Mouse (Mus musculus): ENCODE results near the gene Fcamr.

Gene Fcamr

DNA sequence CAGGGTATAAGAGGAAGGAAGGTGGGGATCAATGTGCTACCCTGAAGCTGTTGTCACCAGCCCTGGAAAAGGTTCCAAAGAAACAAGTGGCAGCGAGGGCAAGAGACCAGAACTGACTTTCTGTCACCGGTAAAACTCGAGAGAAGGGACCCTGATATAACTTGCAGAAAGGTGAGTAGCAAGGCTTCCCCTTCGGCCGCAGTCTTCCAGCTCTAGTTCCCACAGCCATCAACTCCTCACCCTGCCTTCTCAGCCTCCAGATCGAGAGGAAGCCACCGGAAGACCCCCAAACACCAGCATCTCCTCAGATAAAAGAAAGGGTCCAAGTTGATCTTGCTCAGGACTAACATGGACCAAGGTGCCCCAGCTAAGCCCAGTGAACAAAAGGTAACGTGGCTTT is at the start of gene Fcamr:
TSS of gene Fcamr (plus strand) at position 301 of the 400 bp plus-strand sequence.
- no peak for DNase-seq (ENCODE audit: extremely low spot score, low read depth, low spot score)

DNA sequence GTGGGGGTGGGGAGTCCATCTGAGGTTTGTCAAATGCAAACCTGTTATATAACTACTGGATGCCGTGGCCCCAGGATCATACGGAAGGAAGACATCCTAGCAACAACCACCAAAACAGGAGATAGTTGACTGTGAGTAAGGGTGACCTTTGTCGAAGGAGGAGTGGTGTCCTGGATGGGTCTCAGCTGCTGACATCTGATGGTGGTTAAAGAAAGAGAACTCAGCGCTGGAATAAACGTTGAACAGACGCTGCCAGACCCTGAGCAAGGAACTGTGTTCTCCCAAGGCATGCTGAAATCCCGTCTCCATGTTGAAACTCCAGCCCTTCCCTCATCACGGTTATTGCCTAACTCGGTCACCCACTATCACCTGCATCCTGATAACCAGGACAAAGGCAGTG is 41.0 kb upstream of the Fcamr start:
- DNase-seq (ENCODE audit: extremely low spot score, low read depth, low spot score): no peak

DNA sequence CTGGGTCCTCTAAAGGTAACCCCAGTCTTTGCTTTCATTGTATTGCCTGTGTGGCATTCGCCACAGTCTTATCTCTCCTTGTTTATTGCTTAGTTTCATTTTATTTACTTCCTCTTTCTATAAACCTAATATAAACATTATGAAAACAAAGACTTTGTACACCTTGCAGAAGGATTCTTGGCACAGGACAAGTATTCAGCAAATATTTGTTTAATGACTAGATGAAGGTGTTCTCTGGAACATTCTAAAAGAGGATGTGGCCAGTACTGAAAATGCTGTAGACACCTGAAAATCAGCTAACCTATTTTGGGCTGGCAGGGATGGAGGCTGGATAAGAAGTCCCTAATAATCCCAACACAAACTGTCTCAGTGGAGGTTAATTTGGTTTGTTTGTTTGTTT is 39.1 kb upstream of the Fcamr start:
- no peak for DNase-seq (ENCODE audit: extremely low spot score, low read depth, low spot score)

DNA sequence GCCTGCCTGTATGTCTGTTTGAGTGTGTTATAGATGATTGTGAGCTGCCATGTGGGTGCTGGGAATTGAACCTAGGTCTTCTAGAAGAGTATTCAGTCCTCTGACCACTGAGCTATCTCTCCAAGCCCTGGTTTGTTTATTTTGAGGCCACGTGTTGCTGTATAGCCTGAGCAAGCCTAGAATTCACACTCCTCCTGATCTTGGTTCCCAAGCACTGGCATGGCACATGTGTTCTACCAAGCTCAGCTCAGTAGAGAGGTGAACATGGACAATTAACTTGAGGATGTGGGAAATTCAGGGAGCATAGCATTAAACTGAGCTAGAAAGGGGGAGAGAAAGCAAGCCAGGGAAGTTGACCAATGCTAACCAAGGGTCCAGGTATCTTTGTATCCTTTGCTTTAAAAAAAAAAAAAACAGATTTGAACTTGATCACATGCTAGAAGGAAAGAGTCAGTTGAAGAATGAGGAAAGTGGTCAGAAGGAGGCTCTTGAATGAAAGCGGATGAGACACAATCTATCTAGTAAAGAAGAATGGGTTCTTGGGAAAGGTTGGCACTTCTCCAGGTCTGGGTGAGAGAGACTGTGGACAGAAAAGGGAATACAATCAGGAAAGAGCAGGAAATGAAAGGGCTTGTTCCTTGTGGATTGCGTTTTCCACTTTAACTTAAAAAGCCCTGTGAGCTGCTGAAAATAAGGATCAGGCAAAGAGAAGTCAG is 38.5 kb upstream of the Fcamr start:
- DNase-seq (ENCODE audit: extremely low spot score, low read depth, low spot score): no peak

DNA sequence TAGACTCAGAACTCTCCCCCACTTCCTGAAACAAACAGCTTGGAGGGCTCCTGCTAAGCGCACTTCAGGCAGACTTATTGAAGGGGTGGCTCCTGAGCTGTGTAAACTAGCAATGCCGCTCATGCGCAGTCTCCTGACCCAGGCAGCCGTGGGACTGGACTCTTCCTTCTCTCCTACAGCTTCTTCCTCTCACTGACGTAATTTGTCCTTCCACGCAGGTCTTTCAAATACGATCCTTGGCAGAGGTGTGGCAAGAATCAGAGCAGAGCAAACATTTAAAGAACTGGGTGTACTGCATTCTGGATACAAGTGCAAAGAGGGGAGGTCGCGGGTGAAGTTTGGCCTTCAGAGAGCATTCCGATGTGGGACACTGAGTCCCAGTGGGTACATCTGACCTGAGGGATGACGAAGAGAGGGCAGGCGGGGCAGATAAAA is 36.7 kb upstream of the Fcamr start:
- DNase-seq (ENCODE audit: extremely low spot score, low read depth, low spot score): no peak

DNA sequence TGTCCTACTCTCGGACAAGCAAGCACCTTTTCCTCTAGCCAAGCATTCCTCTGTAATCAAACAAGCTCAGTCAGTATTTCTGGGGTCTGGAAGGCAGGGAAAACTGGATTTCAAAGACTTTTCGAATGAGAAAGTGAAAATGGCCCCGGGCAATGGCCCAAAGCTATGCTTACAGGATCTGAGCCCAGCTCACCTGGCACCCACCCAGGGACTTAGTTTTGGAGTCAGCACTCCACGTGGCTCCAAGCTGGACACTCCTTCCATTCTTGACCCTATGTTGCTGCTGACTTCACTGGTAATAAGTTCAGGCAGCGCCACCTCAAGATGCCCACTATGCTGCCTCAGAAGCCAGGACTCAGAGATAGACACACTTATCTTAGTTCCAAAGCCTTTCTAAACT is 33.6 kb upstream of the Fcamr start:
- no peak for DNase-seq (ENCODE audit: extremely low spot score, low read depth, low spot score)

DNA sequence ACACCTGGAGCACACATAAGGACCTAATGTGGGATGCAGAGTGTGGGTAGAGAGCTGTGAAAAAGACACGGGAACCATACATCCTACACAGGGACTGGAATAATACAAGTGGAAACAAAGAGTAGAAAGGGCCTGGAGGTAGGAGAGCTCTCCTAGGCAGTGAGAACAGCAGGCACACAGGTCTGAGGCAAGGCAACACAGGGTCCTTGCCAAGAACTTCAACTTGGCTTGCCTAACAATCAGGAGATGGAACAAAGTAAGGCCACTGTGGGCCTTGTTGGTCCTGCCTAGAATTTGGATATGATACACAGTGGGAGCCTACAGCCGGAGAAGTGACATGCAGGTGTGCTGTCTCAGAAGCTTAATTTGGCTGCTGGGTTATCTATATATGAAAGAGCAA is 30.8 kb upstream of the Fcamr start:
- DNase-seq (ENCODE audit: extremely low spot score, low read depth, low spot score): no peak

DNA sequence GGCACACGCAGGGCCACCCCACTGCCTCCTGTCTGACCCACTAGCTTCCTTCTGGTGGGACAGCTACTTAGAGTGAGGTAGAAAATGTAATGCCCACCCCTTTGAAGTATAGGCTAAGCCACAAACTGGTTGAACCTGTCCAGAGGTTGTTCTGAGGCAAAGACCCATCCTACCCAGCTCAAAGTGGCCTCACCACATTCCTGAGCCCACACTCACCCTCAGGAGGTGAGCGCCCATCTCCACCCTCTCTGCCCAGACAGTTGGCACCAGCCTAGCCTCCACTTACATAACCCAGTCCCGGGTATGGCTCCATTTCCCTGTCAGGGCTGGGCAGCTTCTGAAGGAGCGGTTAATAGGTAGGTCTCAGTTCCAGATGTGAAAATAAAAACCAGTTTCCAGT is 30.2 kb upstream of the Fcamr start:
- DNase-seq (ENCODE audit: extremely low spot score, low read depth, low spot score): no peak

DNA sequence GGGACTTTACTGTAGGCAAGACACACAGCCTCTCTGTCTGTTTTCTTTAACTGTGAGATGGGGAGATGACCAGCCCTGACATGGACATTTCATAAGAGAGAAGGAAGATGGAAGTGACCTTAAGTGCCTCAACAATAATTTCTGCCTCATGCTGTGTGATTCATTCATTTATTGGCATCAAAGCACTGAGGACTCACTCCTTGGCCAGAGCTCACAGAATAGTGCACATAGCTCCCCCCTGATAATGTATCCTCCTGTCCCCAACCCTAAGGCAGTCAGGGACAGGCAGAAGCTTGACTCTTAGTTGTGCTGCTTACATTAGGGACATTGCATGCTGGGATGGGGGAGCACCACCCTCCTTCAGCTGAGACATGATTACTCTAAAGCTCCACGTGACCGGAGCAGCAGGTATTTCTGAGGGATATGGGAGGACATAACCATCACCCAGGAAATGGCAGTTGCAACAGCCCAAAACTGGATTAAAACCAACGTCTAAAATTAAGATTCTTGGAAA is 29.7 kb upstream of the Fcamr start:
- DNase-seq (ENCODE audit: extremely low spot score, low read depth, low spot score): no peak

DNA sequence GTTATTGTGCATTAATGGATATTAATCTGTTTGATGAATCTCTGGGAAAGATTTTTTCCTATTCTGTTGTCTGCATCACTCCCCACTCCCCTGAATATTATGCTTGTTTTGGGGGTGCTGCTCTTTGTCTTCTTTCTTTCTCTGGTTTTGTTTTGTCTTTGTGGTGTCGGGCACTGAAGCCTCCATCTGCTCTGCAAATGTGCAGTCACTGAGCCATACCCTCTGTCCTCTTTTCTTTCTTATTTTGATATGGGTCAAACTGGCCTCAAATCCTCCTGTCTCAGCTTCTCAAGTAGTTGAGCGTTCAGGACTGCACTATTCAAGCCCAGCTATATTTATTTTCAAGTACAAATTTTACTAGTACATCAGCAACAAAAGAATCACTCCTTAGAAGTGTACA is 25.5 kb upstream of the Fcamr start:
- no peak for DNase-seq (ENCODE audit: extremely low spot score, low read depth, low spot score)

DNA sequence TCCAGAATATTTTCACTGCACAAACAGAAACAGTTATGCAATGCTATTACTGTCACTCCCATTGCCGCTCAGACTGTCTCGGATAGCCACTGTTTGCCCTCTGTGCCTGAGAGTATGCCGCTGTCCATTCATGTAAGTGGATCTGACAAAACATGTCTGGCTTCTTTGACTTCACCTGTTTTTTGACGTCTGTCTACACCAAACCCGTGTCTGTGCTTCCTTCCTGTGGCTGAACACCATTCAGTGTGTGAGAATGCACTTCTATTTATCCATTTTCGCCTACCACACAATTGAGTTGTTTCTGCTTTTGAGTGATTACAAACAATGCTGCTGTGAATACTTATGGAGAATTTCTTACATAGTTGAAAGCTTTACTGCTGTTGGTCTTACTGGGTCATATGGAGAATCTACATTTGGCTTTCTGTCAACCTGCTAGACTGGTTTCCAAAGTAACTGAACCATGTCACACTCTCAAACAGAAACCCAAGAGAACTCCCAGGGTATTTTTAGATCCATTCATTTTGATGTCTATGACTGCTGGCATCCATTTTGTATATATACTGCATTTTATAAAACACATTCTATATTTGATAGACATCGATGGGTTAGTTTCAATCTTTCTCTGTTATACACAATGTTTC is 24.9 kb upstream of the Fcamr start:
- DNase-seq (ENCODE audit: extremely low spot score, low read depth, low spot score): no peak

DNA sequence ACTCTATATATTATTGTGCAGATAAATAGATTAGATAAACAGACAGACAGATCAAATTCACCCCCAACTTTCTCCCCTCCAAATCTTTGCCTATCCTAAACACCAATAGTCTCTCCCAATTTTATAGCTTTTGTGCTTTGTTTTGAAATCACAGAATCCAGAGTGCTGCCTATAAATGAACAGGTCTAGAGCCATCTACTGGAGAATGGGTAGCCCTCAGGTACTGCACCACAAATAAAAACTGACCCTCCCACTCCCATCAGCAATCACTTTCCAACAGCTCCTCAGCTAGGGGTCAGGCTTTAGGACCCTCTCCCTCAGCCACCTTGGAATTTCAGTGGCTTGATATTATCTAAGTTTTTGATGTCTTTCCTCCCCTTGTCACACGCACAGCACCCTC is 24.1 kb upstream of the Fcamr start:
- DNase-seq (ENCODE audit: extremely low spot score, low read depth, low spot score): no peak

DNA sequence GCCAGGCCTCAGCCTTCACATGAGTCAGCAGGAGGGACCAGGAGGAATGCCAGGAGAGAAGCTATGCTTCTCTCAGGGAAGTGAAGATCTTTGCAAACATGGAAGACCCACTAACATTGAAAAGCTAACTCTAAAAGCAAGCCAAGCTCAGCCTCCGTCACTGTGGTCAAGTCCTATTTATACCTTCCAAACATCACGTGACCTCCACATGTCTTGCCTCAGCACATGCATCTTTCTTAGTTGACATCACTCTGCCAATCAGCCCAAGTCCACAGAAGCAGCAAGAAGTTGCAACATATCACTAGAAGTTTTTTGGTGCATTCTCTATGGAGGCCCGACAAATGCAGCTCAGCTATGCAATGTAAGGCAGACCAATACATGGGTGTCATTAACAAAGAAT is 20.8 kb upstream of the Fcamr start:
- DNase-seq (ENCODE audit: extremely low spot score, low read depth, low spot score): no peak

DNA sequence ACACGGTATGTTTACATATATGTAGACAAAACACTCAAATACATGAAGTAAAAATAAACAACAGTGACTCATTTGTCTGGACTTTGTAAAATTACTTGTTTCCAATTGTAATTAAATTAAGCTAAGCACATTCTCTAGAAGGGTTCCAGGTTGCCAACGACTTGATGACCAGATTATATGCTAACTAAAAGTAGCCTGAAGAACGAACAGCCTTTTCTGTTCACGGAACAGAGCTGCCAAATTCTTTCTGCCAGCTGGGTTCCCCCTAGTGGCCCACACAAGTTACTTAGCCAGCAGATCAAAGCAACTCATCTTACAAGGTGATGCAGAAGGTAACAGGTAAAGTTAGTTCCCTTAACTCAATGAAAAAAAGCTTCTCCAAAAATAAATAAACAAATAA is 16.6 kb upstream of the Fcamr start:
- DNase-seq (ENCODE audit: extremely low spot score, low read depth, low spot score): no peak

DNA sequence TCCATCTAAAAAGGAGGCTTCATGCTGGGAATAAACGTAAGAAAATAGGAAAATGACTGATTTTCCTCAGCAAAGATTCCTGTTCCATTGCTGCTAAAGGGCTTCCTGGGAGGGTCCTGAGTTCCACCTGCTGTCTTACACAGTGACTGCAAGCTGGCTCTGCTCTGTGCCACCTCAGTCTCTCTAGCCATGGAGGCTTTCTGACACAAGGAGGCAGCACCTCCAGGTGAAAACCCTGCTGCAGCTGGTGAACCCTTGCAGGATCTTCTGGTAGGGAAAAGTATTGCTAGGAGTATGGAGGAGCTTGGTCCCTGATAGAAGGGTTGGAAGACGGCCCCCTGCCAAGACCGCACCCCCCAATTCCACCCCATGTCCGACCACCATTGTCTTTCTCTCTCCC is 13.7 kb upstream of the Fcamr start:
- no peak for DNase-seq (ENCODE audit: extremely low spot score, low read depth, low spot score)

DNA sequence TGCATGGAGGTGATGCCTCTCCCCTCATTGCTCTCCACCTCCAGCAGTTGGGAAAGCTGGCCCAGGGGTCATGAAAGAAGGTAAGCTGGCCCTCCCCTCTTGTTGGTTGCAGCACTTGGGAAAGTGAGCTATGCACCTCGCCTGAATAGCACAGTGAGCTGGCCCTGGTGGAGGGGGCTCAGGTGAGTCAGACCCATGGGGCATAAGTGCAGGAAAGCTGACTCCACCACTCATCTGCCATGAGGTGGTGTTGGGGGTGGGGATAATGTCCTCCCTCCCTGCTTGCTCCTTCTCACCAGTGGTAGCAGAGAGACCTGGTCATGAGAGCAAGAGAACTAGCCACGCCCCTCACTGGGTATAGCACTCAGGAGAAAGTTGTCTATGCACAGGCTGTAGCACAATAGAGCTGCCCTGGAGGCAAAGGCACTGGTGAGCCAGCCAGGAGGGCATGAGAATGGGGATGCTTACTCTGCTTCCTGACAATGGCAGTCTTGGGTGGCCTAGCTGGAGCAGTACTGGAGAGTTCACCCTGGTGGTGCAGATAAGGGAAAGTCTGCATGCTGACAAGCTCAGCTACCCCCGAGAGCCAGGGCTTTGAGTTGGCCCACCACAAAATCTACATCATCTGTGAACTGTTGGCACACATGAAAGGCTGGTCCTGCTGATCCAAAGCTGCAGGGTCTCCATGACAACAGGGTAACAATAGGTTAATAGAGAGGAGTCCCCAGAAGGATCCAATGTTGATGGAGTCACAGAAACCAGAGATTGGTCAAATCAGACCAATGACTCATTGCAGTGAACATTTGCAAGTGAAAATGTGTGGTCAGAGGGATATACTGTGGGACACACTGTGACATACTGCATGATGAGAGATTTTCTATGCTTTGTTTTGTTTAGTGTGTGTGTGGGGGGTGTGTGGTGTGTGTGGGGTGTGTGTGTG is 10.9 kb upstream of the Fcamr start:
- DNase-seq (ENCODE audit: extremely low spot score, low read depth, low spot score): no peak

DNA sequence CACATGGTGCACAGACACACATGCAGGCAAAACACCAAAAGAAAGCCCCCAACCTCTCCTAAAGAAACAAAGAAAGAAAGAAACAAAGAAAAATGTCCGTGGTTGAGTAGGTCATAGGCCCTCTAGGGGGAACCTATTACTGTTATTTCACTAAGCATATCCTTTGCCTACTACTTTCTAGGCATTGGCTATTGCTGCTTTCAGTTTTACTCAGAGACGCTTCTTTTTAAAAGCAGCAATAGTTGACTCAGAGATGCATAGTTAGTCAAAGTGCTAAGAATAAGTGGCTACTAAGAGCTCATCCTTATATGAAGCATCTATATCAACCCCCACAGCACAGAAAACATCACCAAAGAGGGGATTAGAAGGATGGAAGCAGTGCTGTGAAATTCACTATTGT is 5.4 kb upstream of the Fcamr start:
- DNase-seq (ENCODE audit: extremely low spot score, low read depth, low spot score): no peak

DNA sequence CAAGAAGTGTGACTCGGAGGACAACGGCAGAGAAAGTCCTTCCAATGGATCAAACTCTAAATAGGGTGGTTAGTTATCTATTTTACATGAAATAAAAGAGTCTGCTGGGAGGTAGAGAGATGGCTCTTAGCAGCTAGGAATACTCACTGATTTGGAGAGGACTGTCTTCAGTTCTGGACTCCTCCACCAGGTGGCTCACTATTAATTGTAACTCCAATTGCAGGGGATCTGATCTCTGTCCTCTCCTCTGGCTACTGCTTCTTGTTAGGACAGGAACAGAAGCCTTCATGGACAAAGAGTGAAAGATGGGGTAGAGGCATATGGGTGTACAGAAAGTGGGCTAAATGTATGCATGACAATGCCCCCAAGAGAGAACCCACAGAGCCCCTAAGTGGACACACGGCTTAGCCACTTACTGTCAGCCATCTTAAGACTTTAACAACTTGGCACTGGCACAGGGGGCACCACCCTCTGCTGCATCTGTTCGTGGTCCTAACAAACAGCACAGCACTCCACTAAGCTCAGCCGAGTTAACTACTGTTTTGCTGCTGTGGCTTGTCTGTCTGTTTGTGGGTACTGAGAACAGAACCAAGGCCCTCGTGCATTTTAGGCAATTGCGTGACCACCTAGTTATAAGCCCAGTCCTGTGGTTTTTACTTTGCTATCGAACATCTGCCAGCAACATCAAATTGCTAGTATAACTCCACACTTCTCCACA is 3.6 kb upstream of the Fcamr start:
- DNase-seq (ENCODE audit: extremely low spot score, low read depth, low spot score): no peak

DNA sequence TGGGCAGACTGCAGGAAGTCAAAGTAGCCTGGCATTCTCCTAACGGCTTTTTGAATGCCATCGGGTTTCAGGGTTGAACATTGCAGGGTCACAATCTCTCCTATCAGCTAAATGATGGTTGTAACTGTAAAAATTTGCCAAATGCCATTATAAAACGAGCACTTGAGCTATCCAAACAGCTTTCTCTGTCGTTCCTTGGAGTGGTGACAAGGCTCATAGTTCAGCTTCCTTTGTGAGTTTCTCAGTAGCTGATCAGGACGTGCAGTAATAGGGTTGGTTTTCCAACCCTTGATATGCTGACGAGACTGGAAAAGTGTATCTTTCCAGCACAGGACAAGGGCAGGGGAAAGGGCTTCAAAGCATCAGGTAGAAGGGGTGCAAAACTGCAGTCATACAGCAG is 2.7 kb upstream of the Fcamr start:
- DNase-seq (ENCODE audit: extremely low spot score, low read depth, low spot score): no peak

DNA sequence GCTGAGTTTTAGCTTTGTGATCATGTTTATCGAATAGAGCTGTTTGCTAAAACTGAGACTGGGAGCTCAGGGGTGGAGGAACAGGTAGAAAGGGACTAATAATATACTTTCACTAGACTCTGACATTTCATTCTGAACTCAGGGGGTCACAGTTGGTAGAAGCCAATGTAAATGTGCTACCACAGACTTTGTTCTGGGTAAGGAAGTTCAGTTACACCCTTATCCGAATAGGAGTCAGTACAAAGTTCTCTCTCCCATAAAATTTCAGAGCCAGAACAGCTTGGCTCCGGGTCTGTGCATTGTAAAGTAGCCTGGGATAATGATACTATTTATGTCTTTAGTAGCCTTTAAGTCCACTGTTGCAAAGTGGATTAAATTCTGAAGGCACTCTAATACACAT is 2.2 kb upstream of the Fcamr start:
- DNase-seq (ENCODE audit: extremely low spot score, low read depth, low spot score): no peak

DNA sequence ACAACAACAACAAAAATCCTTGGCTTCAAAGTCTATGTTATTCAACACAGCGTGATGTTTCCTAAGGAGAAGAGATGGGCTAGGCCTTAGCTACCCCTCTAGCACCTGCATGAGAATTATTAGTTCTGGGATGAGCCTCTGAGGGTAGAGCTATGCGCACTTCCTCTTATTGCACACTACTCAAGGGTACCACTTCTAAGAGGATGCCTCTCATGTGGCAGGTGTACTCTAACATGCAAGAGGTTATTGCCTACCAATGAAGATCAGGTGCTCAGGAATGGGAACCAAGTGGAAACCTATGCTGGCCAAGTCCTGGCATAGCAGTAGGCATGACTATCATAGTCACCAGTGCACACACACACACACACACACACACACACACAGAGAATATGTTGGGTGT is 1.3 kb upstream of the Fcamr start:
- no peak for DNase-seq (ENCODE audit: extremely low spot score, low read depth, low spot score)
